Mouse (Mus musculus) bone marrow, adult 2 months (tissue): ENCODE results near the gene Vmn1r194. TPM values are rescaled to one million over a fixed set of nuclear protein-coding genes. Genes with fewer than 3 reads are reported as not detected.
"Not testable (repeated sequence)": the region's sequence is repeated elsewhere in the genome, so short reads cannot be mapped to it uniquely, and the experiment has no call there.

Experiments
- H3K27ac ChIP-seq: fragments of 200-500 bp; 2 replicates; pipeline ENCODE4 v1.5.1; 2012; ENCODE audit warnings: low read depth, mild to moderate bottlenecking, control low read depth, inconsistent platforms, low read length; ENCODE audit not compliant: control insufficient read depth, poor library complexity, insufficient read depth
- H3K4me1 ChIP-seq: fragments of 200-500 bp; 2 replicates; pipeline ENCODE4 v1.6.1; 2011; ENCODE audit warnings: low read length; ENCODE audit not compliant: control insufficient read depth, insufficient read depth
- H3K4me3 ChIP-seq: fragments of 200-500 bp; replicated peaks from 2 replicates; pipeline ENCODE3; 2011; ENCODE audit warnings: mild to moderate bottlenecking, low read depth, low read length, control low read depth; ENCODE audit not compliant: control insufficient read depth
- CTCF ChIP-seq: fragments of 200-500 bp; IDR thresholded peaks from 2 replicates; pipeline ENCODE4 v1.5.1; 2011; ENCODE audit warnings: low read length, control low read depth; ENCODE audit not compliant: control insufficient read depth, insufficient read depth
- POLR2A ChIP-seq: fragments of 200-500 bp; IDR thresholded peaks from 2 replicates; pipeline ENCODE4 v1.6.1; 2011; ENCODE audit warnings: low read depth, mild to moderate bottlenecking, control low read depth, low read length, borderline replicate concordance; ENCODE audit not compliant: control insufficient read depth
- WGBS: fragments of 180-500 bp; shearing (Covaris S2); methylation state at CpG from one replicate; pipeline ENCODE4 v1.1.7; 2018; 5-methylcytosine and 5-hydroxymethylcytosine counted together
- polyA plus RNA-seq: library from polyadenylated mRNA; stranded (reverse); fragments of >200 nt; gene quantifications from 2 replicates; pipeline ENCODE4 v1.2.4, GENCODE M21; 2011; ENCODE audit warnings: low replicate concordance; ENCODE audit not compliant: missing spikeins, insufficient read depth, insufficient read length

Gene Vmn1r194
- not detected in 2 replicates for polyA plus RNA-seq

GRCm38 (mm10) chr13:22243915-22244314 is at the start of gene Vmn1r194:
Vmn1r194 (plus strand) TSS chr13:22244215.
- 55% methylated on average over 1 of the region's 1 CpGs for WGBS
- no peak within 1 kb of the TSS for H3K27ac ChIP-seq
- TF ChIP-seq CTCF, result no peak
- no peak for TF ChIP-seq POLR2A
- H3K4me1 ChIP-seq, result no peaks in the 10 kb centered on the region
- H3K4me3 ChIP-seq, result no peak within 1 kb of the TSS

GRCm38 (mm10) chr13:22223060-22223459 is 21.0 kb upstream of the Vmn1r194 start, which contains the start of gene Vmn1r193:
Vmn1r193 (minus strand) TSS chr13:22223160.
- not testable (repeated sequence) for H3K27ac ChIP-seq, H3K4me1 ChIP-seq, H3K4me3 ChIP-seq
- 57% methylated on average over 1 of the region's 1 CpGs for WGBS

- 72% methylated on average over 1 of the region's 1 CpGs for WGBS
- not testable (repeated sequence) for H3K4me3 ChIP-seq, H3K27ac ChIP-seq, H3K4me1 ChIP-seq
Measured at GRCm38 (mm10) chr13:22270222-22270621, 26.2 kb downstream of the Vmn1r194 start, which contains the start of gene Vmn1r195. Vmn1r195 (plus strand) TSS chr13:22270522.

DNA sequence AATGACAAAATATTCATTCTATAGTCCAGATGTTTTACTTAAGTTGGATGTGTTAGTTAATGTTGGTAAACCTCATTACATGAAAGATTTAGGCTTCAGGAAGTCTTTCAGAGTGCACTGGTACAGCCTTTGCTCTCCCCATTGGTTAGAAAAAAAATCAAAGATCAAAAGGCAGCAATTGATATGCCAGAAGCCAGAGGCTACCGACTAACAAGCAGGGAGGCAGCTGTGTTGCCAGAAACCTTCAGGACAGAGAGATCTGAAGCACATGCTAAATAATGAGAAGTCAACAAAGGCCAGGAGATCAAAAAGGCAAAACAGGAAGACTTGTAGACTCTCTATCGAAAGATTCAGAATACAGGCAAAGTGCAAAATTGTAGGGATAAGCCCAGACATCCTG is 27.7 kb downstream of the Vmn1r194 start:
- no peak overlapping the region for H3K4me3 ChIP-seq
- no peak overlapping the region for H3K27ac ChIP-seq
- 33% methylated on average over 2 of the region's 2 CpGs for WGBS
- TF ChIP-seq CTCF, result no peak
- TF ChIP-seq POLR2A, result no peak
- H3K4me1 ChIP-seq, result no peaks in the 10 kb centered on the region

- Histone ChIP-seq H3K27ac (no peak overlapping the region), H3K4me3 (no peak overlapping the region), H3K4me1 (no peaks in the 10 kb centered on the region)
- 68% methylated on average over 2 of the region's 2 CpGs for WGBS
- TF ChIP-seq POLR2A (no peak), CTCF (no peak)
Measured at GRCm38 (mm10) chr13:22284578-22284977, 40.6 kb downstream of the Vmn1r194 start.

DNA sequence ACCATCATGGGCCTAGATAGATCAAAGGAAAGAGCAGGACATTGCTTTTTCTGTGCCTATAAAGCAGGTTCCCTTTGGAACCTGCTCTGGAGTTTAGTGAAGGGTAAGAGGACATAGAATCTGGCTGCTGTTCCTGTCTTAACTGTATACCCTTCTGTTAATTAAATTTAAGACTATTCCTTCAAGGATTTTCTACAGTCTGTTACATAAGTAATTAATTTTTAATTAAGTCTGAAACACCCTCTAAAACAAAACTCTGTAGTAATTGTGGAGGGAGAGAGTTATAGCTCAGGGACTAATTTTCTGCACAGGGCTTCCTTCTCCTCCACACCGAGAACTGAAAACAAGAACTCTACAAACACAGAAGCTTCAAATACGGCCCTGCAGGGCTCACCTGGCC is 45.6 kb downstream of the Vmn1r194 start, which contains the start of gene Vmn1r196:
Gene Vmn1r196, plus strand, starts transcription at position 301 of the 400 bp plus-strand sequence.
- 61% methylated on average over 2 of the region's 2 CpGs for WGBS
- TF ChIP-seq POLR2A (no peak), CTCF (no peak)
- no peaks in the 10 kb centered on the region for H3K4me1 ChIP-seq
- H3K4me3 ChIP-seq, result no peak within 1 kb of the TSS
- H3K27ac ChIP-seq, result no peak within 1 kb of the TSS

Other genes starting within 250 kb of the Vmn1r194 start
- 3.9 and 10.0 TPM in 2 replicates for gene Prss16, start 234.5 kb upstream of the Vmn1r194 start, polyA plus RNA-seq
- 31.8 and 40.4 TPM in 2 replicates for gene Hist1h2ah, start 208.6 kb upstream of the Vmn1r194 start, polyA plus RNA-seq
- gene Hist1h2bk, start 208.3 kb upstream of the Vmn1r194 start, polyA plus RNA-seq, result 109 and 137 TPM in 2 replicates
- gene Hist1h4i, start 202.9 kb upstream of the Vmn1r194 start, polyA plus RNA-seq, result 144 and 216 TPM in 2 replicates
- 11.7 and 42.0 TPM in 2 replicates for gene Hist1h2ag, start 201.3 kb upstream of the Vmn1r194 start, polyA plus RNA-seq
- 40.5 and 87.9 TPM in 2 replicates for gene Hist1h2bj, start 201.0 kb upstream of the Vmn1r194 start, polyA plus RNA-seq
- gene Vmn1r188, start 159.8 kb upstream of the Vmn1r194 start, polyA plus RNA-seq, result not detected in 2 replicates
- not detected in 2 replicates for gene Vmn1r189, start 138.4 kb upstream of the Vmn1r194 start, polyA plus RNA-seq
- gene Vmn1r191, start 60.2 kb upstream of the Vmn1r194 start, polyA plus RNA-seq, result not detected in 2 replicates
- gene Vmn1r192, start 53.1 kb upstream of the Vmn1r194 start, polyA plus RNA-seq, result not detected in 2 replicates
- gene Vmn1r193, start 21.1 kb upstream of the Vmn1r194 start, polyA plus RNA-seq, result 0.42 and 0.72 TPM in 2 replicates
- gene Vmn1r195, start 26.3 kb downstream of the Vmn1r194 start, polyA plus RNA-seq, result not detected in 2 replicates
- not detected in 2 replicates for gene Vmn1r196, start 45.7 kb downstream of the Vmn1r194 start, polyA plus RNA-seq
- gene Vmn1r197, start 80.4 kb downstream of the Vmn1r194 start, polyA plus RNA-seq, result not detected in 2 replicates
- gene Vmn1r198, start 106.1 kb downstream of the Vmn1r194 start, polyA plus RNA-seq, result not detected in 2 replicates
- gene Vmn1r199, start 135.6 kb downstream of the Vmn1r194 start, polyA plus RNA-seq, result not detected in 2 replicates
- not detected in 2 replicates for gene Vmn1r200, start 146.2 kb downstream of the Vmn1r194 start, polyA plus RNA-seq
- gene Vmn1r201, start 227.7 kb downstream of the Vmn1r194 start, polyA plus RNA-seq, result not detected in 2 replicates